Mouse (Mus musculus) liver, embryonic 11.5 days (tissue): ENCODE data around the gene Ism1. TPM values are rescaled to one million over a fixed set of nuclear protein-coding genes. Genes with fewer than 3 reads are reported as not detected.
A peak's percentile ranks its signal among the peaks of the same experiment; 100 is the strongest.

Experiments used
- ATAC-seq: fragments of 200-750 bp; cut with Nextera tagmentation; replicated peaks from 2 replicates; pipeline ENCODE4 v1.8.0; 2017; ENCODE audit warnings: moderate number of reproducible peaks, mild to moderate bottlenecking, moderate TSS enrichment, moderate library complexity; ENCODE audit not compliant: low FRiP score
- DNase-seq: peaks from one replicate; pipeline ENCODE4 v3.0.0-alpha.2; 2017; ENCODE audit warnings: low spot score
- H3K27ac ChIP-seq: fragments of 300-500 bp; sonication (generic); 2 replicates; pipeline ENCODE4 v1.5.1; 2014; ENCODE audit warnings: mild to moderate bottlenecking, low read depth, low read length, control low read depth
- H3K27me3 ChIP-seq: fragments of 300-500 bp; sonication (generic); replicated peaks from 2 replicates; pipeline ENCODE4 v1.6.1; 2014; ENCODE audit warnings: low read length, mixed read lengths; ENCODE audit not compliant: control insufficient read depth, insufficient read depth
- H3K36me3 ChIP-seq: fragments of 300-500 bp; sonication (generic); 2 replicates; pipeline ENCODE4 v1.6.1; 2014; ENCODE audit warnings: mild to moderate bottlenecking, low read length, moderate library complexity, mixed read lengths; ENCODE audit not compliant: control insufficient read depth, insufficient read depth
- H3K4me1 ChIP-seq: fragments of 300-500 bp; sonication (generic); replicated peaks from 2 replicates; pipeline ENCODE4 v1.6.1; 2014; ENCODE audit warnings: low read length, mixed read lengths; ENCODE audit not compliant: control insufficient read depth, insufficient read depth
- H3K4me2 ChIP-seq: fragments of 300-500 bp; sonication (generic); 2 replicates; pipeline ENCODE4 v1.6.1; 2014; ENCODE audit warnings: mild to moderate bottlenecking, control low read depth, moderate library complexity
- H3K4me3 ChIP-seq: fragments of 300-500 bp; sonication (generic); 2 replicates; pipeline ENCODE4 v1.5.1; 2014; ENCODE audit warnings: low read depth, low read length, control low read depth
- H3K9ac ChIP-seq: fragments of 300-500 bp; sonication (generic); 2 replicates; pipeline ENCODE4 v1.6.1; 2014; ENCODE audit warnings: low read depth, low read length, control low read depth
- H3K9me3 ChIP-seq: fragments of 300-500 bp; sonication (generic); 2 replicates; pipeline ENCODE4 v1.6.1; 2016; ENCODE audit warnings: low read length, inconsistent platforms, mixed read lengths; ENCODE audit not compliant: control insufficient read depth
- WGBS: fragments of 180-500 bp; shearing (Covaris S2); extraction: QIAGEN DNeasy Blood & Tissue Kit; methylation state at CpG from one replicate; pipeline ENCODE4 v1.1.7; 2014; 5-methylcytosine and 5-hydroxymethylcytosine counted together
- polyA plus RNA-seq: library from polyadenylated mRNA; unstranded; fragments of >200 nt; fragmentation: Nextera tagmentation; extraction: Ambion mirVana; gene quantifications from 2 replicates; pipeline ENCODE4 v1.2.1, GENCODE M21; 2014

Gene Ism1
- polyA plus RNA-seq, 1 experiment from 2014 or later = 0.97 TPM

DNA sequence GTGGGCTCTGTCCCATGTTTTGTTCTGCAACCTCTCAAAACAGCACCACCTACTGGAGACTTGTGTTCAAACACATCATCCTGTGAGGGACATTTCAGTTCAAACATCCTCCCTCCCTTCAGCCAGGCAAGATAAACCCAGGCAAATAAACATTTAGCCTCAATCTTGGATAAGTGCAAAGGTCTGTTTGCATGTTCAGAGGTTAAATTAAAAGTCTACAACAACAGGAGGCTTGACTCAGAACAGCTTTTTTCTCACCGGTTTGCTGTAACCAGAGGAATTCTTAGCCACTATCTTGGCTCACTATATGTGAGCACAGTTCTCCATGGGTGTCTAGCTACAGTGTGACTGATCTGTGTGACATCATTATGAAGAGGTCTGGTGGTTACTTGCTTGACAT, 22.6 kb downstream of the Ism1 start:
- H3K4me3 ChIP-seq = no peak overlapping the region
- ATAC-seq (no peak), DNase-seq (no peak)
- H3K36me3 ChIP-seq = no peaks in the 10 kb centered on the region
- no peaks in the 10 kb centered on the region for H3K4me1 ChIP-seq
- no peaks in the 10 kb centered on the region for H3K9me3 ChIP-seq
- no peak overlapping the region for H3K9ac ChIP-seq
- WGBS = 93% methylated on average over 1 of the region's 1 CpGs
- no peak overlapping the region for H3K4me2 ChIP-seq
- no peak overlapping the region for H3K27ac ChIP-seq
- H3K27me3 ChIP-seq = no peaks in the 10 kb centered on the region

- no peak overlapping the region for H3K4me3 ChIP-seq
- no peak overlapping the region for H3K9ac ChIP-seq
- H3K9me3 ChIP-seq = no peaks in the 10 kb centered on the region
- no peak overlapping the region for H3K4me2 ChIP-seq
- ATAC-seq (no peak), DNase-seq (no peak)
- no peak overlapping the region for H3K27ac ChIP-seq
- no peaks in the 10 kb centered on the region for H3K4me1 ChIP-seq
- H3K36me3 ChIP-seq = no peaks in the 10 kb centered on the region
- WGBS = 61% methylated on average over 3 of the region's 3 CpGs
- H3K27me3 ChIP-seq = no peaks in the 10 kb centered on the region
These were observed 27.0 kb downstream of the Ism1 start for GRCm38 (mm10) chr2:139704951-139705350.

- ATAC-seq (no peak), DNase-seq (no peak)
- Histone ChIP-seq H3K27me3 (no peaks in the 10 kb centered on the region), H3K9ac (no peak overlapping the region), H3K4me1 (no peaks in the 10 kb centered on the region), H3K36me3 (no peaks in the 10 kb centered on the region), H3K27ac (no peak overlapping the region), H3K4me3 (no peak overlapping the region), H3K9me3 (no peaks in the 10 kb centered on the region), H3K4me2 (no peak overlapping the region)
- WGBS = 74% methylated on average over 6 of the region's 6 CpGs
These were observed 30.4 kb downstream of the Ism1 start for GRCm38 (mm10) chr2:139708194-139708899.

- H3K9ac ChIP-seq = no peak overlapping the region
- no peak overlapping the region for H3K4me3 ChIP-seq
- H3K27me3 ChIP-seq = no peaks in the 10 kb centered on the region
- H3K36me3 ChIP-seq = no peaks in the 10 kb centered on the region
- no peak overlapping the region for H3K27ac ChIP-seq
- H3K9me3 ChIP-seq = no peaks in the 10 kb centered on the region
- 66% methylated on average over 3 of the region's 3 CpGs for WGBS
- no peak overlapping the region for H3K4me2 ChIP-seq
- DNase-seq (no peak), ATAC-seq (no peak)
- H3K4me1 ChIP-seq = no peaks in the 10 kb centered on the region
These were observed 33.7 kb downstream of the Ism1 start for GRCm38 (mm10) chr2:139711640-139712039.

DNA sequence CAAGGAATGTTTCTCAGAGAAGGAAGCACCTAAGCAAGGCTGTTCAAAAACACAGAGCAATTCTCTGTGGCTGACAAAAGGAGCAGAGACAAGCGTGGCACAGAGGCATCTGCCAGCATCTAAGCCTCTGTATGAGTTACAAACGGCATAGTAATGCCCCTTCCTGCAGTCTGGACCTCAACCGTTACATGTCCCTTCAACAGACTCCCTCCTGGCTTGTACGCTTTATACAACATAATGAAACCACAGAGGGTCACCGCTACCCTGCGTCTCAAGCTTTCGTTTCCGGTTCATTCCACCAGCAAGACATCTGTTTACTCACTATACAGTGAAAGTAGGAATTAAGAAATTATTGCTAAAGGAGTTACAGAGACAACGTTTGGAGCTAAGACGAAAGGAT, 34.1 kb downstream of the Ism1 start:
- no peak for DNase-seq
- Histone ChIP-seq H3K4me2 (no peak overlapping the region), H3K9ac (no peak overlapping the region), H3K27ac (no peak overlapping the region), H3K36me3 (no peaks in the 10 kb centered on the region), H3K9me3 (no peaks in the 10 kb centered on the region), H3K4me3 (no peak overlapping the region), H3K4me1 (no peaks in the 10 kb centered on the region), H3K27me3 (no peaks in the 10 kb centered on the region)
- no peak for ATAC-seq
- WGBS = 85% methylated on average over 10 of the region's 10 CpGs

GRCm38 (mm10) chr2:139714206-139714605, 36.2 kb downstream of the Ism1 start:
- no peak overlapping the region for H3K4me2 ChIP-seq
- ATAC-seq (no peak), DNase-seq (no peak)
- H3K9ac ChIP-seq = no peak overlapping the region
- H3K4me3 ChIP-seq = no peak overlapping the region
- no peaks in the 10 kb centered on the region for H3K27me3 ChIP-seq
- 61% methylated on average over 3 of the region's 3 CpGs for WGBS
- no peak overlapping the region for H3K27ac ChIP-seq
- H3K36me3 ChIP-seq = no peaks in the 10 kb centered on the region
- no peaks in the 10 kb centered on the region for H3K9me3 ChIP-seq
- H3K4me1 ChIP-seq = no peaks in the 10 kb centered on the region

GRCm38 (mm10) chr2:139717772-139718171, 39.8 kb downstream of the Ism1 start:
- no peak overlapping the region for H3K4me3 ChIP-seq
- H3K27me3 ChIP-seq = no peaks in the 10 kb centered on the region
- no peaks in the 10 kb centered on the region for H3K9me3 ChIP-seq
- no peak overlapping the region for H3K9ac ChIP-seq
- WGBS = 68% methylated on average over 1 of the region's 1 CpGs
- DNase-seq (no peak), ATAC-seq (no peak)
- H3K36me3 ChIP-seq = no peaks in the 10 kb centered on the region
- no peak overlapping the region for H3K27ac ChIP-seq
- H3K4me2 ChIP-seq = no peak overlapping the region
- H3K4me1 ChIP-seq = no peaks in the 10 kb centered on the region

DNA sequence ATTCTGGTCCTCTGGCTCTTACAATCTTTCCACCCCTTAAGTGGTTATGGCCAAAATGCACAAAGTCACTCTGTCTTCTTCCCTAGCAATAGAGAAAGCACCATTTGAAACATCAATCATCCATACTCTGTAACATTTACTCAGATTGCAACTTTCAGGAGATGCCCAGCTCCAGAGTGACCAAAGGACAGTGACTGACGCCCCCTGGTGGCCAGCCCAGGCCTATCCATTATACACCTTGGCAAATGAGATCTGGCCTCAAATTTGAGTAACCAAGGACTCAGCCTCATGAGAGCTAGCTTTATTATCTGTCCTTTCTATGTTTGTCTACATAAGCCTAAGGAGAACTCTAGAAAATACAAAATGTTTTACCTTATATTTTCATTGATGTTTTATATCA, 44.7 kb downstream of the Ism1 start:
- DNase-seq (no peak), ATAC-seq (0 out of 2 replicates have a peak, but pooled peaks have one; percentile 39)

GRCm38 (mm10) chr2:139723304-139723703, 45.3 kb downstream of the Ism1 start:
- no peak overlapping the region for H3K9ac ChIP-seq
- no peaks in the 10 kb centered on the region for H3K4me1 ChIP-seq
- H3K27ac ChIP-seq = no peak overlapping the region
- H3K27me3 ChIP-seq = no peaks in the 10 kb centered on the region
- no peaks in the 10 kb centered on the region for H3K9me3 ChIP-seq
- H3K4me3 ChIP-seq = no peak overlapping the region
- ATAC-seq = no peak
- no peaks in the 10 kb centered on the region for H3K36me3 ChIP-seq
- no peak for DNase-seq
- H3K4me2 ChIP-seq = no peak overlapping the region
- WGBS = 30% methylated on average over 3 of the region's 3 CpGs

More for the DNA sequence above, 44.7 kb downstream of the Ism1 start:
- no peak overlapping the region for H3K9ac ChIP-seq
- H3K4me3 ChIP-seq = no peak overlapping the region
- H3K4me1 ChIP-seq = no peaks in the 10 kb centered on the region
- no peak overlapping the region for H3K4me2 ChIP-seq
- H3K36me3 ChIP-seq = no peaks in the 10 kb centered on the region
- WGBS = 0% methylated on average over 1 of the region's 1 CpGs
- no peaks in the 10 kb centered on the region for H3K9me3 ChIP-seq
- no peak overlapping the region for H3K27ac ChIP-seq
- no peaks in the 10 kb centered on the region for H3K27me3 ChIP-seq
